Mouse (Mus musculus) granulocyte monocyte progenitor cell, adult 5-6 weeks (primary cell): ENCODE results near the gene Mtch2. TPM values are rescaled to one million over a fixed set of nuclear protein-coding genes. Genes with fewer than 3 reads are reported as not detected.
"Not testable (repeated sequence)": the region's sequence is repeated elsewhere in the genome, so short reads cannot be mapped to it uniquely, and the experiment has no call there.

ENCODE experiments used
- ATAC-seq: replicated peaks from 2 replicates; pipeline ENCODE4 v1.8.0; 2016; ENCODE audit warnings: mild to moderate bottlenecking, moderate TSS enrichment, inconsistent platforms; ENCODE audit not compliant: poor library complexity, severe bottlenecking
- total RNA-seq, 2 experiments: library from RNA; stranded (forward) in 1 of 2; stranded (reverse) in 1 of 2; fragments of 200-712, 200-1000 nt in 1 of 2; fragments of >200 nt in 1 of 2; fragmentation: Nextera tagmentation in 1 of 2; gene quantifications; 2 replicates each; pipeline ENCODE4 v1.2.3; 2014 to 2017

Mtch2 gene
- total RNA-seq, 2 experiments from 2014 or later, result 152 to 241 TPM

DNA sequence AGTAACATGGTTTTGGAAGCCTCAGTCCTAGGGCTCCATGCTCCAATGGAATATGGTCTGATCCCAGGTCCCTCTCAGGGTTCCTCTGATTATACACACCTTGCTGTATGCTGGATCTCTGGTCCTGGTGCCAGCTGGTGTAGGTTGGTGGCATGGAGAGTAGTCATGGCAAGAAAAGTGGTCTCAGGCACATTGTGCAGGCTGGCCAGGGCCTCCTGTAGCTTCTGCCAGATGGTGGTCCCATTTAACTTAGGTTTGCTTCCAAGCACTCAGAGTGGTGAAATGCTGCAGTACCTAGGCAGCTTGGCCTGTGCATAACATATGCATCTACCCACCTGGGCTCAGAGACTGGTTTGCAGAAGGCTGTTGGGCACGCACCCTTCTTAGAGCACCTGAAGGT lies 3.4 kb downstream of the Mtch2 start:
- no peak for ATAC-seq

DNA sequence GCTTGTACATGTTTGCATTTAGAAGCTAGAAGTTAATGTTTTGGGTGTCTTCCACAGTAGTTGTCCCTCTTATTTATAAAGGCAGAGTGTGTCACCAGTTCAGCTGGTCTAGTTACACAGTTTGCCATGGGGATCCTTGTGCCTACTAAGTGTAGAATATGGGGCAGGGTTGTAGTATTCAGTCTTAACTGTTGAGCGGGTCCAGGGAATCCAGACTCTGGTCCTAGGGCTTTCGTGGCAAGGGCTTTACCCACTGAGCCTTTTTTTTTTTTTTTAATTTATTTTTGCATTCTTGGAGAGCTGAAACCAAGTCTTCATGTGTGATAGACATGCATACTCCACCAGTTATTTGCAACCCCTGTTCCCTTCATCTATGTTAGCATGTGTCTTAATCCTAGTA lies 14.5 kb downstream of the Mtch2 start:
- ATAC-seq, result no peak

DNA sequence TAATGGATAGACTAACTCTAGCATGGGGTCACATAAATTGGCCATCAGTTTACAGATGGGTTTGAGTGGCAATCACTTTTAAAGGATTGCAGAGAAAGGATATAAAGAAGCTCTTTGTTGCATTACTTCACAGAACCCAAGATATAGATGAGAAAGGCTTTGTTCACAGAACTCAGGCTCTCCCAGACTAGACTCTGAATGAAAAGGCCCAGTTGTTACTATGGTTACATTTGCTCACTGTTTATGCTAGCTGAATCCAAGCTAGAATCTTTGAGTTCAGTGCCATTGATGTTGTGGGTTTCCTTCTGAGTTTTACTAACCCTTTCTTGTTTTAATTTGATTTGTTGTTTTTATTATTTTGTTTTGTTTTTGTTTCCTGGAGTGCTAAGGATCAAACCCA lies 17.2 kb downstream of the Mtch2 start:
- no peak for ATAC-seq

DNA sequence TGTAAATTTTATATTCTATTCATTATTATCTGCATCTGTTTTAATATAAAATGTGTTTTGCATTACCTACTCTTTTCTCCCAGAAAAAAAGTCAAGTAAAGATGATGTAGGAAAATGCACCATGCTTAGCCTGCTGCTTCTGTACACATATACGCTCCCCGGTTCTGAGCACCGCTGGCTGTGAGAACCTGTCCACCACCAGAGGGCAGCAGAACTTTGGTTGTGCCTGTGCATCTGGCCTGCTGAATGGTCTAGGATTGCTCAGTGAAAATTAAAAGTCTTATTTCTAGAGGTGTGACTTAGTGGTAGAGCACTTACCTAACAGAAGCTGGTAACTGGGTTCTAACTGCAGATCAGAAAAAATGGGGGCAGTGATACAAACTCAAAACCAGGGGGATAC lies 19.6 kb downstream of the Mtch2 start:
- ATAC-seq, result peak; percentile 91

DNA sequence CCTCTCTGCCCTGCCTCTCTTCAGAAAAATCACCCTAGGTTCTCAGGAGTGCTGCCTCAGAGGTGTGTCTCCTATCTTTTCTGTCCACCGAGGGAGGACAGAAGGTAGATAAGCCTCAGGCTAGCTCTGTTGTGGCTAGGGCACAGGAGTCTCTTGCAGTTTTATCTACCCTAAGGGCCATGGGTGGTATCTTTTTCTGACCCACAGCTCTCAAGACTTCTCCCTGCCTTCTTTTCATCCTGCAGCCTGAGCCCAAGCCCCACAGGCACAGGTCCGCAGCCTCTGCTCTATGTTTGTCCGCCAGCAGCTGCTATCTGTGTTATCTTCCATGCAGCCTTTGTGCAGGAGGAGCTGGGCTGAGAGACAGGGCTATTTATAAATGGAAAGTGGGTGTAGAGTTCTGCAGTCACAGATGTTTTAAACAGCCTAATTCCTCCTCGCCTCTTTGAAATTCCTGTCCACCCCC lies 23.2 kb downstream of the Mtch2 start:
- no peak for ATAC-seq

DNA sequence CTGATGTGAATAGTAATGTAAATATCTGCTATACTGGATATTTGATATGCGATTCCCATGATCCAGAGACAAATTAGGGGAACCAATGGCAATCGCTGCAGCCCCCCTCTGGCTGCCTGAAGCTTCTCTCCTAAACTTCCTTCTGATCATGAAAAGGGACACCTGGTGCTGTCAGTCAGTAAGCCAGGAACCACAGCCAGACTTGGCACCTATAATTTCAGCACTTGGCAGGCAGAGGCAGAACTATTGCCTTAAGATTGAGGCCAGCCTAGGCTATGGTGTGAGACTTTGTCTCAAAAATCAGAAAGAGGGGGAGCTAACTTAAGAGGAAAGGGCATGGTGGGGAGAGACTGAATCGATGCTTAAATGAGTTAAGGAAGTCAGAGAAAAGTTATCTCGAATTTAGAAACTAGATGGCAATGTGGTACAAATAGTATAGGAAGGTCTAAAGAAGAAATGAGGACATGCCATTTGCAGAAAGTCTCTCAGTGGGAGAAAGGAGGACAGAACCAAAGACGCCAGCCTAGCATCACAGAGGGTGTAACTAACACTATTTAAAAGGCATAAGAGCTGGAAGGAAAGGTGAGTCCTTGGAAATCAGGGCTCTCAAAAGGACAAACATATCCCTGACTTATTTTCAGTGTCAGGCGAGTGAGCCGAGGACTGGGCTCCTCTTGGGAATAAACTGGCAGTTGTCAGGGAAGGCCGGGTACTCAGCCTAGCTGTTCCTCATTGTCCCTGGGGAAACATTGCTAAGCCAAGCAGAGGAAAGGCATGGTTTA lies 24.4 kb downstream of the Mtch2 start:
- ATAC-seq, result no peak

DNA sequence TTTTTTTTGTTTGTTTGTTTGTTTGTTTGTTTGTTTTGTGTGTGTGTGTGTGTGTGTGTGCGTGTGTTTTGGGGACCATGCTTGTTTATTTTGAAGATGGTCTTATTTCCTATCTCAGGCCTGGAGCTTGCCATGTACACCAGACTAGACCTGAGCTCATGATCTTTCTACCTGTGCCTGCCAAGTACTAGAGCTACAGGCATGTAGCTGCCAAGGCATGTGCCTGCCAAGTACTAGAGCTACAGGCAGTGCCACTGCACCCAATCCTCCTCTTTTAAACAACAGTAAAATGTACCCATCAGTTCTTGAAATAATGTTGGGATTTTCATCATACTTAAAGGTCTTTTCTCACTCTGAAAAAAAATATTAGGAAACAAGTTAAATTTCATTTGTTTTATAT lies 27.1 kb downstream of the Mtch2 start:
- ATAC-seq, result no peak

DNA sequence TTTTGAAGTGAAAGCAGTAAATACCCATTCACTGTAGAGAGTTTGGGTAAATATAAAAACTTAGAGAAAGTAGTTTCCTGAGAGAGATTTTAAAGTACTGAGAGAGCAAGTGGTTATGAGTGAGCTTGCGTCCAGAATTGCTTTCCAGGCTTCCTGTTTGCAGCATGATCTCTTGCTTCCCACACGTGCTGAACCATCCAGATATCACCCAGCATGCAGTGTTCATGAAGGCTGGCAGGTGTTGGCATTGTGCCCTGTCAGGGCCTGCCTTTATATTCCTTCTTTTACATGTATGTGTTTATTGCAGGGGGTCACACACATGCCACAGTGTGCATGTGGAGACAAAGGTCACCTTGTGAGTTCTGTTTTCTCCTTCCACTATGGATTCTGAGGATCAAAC lies 28.3 kb downstream of the Mtch2 start:
- no peak for ATAC-seq

DNA sequence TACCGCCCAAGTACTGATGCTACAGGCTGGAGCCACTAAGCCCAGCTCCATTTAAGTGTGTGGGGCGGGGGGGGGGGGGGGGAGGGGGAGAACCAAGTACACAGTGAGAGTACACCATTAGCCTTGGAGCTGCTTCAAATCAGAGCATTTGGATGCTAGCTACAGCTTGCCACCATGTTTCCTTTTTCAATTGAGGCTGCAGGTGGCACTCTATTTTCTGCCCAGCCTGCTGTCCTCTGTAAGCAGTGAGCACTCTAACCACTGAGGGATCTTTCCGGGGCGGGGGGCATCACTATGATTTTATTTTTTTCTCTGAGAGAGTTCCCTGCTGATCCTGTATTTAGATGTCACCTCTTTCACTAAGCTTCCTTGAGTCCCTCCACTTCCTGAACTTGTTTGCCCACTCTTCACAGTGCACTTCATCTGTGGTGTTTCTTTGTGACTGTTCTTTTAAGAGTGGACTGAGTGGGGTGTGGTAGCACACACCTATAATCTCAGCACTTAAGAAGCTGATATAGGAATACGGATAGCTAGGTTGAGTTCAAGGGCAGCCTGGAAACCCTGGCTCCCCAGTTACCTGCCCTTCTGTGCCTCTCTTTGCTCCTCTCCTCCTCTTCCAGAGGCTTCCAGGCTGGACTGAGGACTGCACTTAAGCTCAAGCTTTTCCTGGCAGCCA lies 30.8 kb downstream of the Mtch2 start:
- no peak for ATAC-seq

DNA sequence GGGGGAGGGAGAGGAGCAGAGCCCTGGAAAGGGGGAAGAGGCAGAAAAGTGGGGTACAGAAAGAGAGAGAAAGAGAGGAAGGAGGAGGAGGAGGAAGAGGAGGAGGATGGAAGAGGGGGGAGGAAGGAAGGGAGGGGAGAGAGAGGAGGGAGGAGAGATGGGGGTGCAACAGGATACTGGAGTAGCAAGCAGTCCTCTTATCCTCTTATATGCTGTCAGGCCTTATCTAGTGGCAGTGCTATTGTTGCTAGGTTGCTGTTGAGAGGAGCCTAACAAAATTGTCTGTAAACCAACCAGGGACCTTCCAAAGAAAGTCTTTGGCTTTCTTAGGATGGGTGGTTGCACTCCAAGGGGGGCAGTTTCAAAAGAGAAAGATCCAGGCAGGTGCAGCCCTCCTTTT lies 32.5 kb downstream of the Mtch2 start:
- no peak for ATAC-seq

DNA sequence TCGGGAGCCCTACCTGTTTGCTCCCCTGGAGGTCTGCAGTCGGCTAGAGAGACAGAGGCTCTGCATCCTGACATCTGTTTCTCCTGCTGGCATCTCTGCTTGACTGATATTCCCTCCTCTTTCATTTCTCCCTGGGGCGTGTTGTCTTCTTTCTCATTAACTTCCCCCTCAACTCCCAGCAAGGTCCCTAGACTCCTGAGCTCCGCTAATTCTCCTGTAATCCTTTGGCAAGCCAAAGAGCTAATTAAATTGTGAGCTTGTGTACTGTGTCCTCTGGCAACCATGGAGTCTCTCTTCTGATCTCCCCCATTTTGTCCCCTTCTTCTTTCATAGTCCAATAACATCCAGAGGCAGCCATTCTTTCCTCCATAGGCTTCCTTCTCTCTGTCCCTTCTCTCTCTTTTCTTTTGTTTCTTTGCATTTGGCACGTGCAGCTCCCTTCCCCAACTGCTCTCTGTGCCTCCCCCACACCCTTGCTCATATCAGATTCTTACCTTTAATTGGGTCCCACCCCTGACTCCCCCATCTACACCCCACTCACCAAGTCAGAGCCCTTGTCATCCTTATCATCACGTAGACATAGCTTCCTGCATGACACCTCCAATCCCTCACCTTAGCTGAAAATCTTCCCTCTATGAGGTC lies 33.3 kb downstream of the Mtch2 start:
- no peak for ATAC-seq

DNA sequence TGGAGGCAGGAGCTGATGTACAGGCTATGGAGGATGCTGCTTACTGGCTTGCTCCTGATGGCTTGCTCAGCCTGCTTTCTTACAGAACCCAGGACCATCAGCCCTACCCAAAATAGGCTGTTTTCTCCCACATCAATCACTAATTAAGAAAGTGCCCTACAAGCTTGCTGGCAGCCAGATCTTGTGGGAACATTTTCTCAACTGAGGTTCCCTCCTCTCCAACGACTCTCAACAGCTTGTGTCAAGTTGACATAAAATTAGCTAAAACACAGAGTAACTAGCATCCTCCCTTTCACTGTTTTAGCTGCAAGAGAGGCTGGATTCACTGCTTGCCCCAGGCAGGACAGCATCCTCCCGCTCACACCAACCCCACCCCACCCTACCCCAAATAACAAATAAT lies 34.9 kb downstream of the Mtch2 start:
- no peak for ATAC-seq

DNA sequence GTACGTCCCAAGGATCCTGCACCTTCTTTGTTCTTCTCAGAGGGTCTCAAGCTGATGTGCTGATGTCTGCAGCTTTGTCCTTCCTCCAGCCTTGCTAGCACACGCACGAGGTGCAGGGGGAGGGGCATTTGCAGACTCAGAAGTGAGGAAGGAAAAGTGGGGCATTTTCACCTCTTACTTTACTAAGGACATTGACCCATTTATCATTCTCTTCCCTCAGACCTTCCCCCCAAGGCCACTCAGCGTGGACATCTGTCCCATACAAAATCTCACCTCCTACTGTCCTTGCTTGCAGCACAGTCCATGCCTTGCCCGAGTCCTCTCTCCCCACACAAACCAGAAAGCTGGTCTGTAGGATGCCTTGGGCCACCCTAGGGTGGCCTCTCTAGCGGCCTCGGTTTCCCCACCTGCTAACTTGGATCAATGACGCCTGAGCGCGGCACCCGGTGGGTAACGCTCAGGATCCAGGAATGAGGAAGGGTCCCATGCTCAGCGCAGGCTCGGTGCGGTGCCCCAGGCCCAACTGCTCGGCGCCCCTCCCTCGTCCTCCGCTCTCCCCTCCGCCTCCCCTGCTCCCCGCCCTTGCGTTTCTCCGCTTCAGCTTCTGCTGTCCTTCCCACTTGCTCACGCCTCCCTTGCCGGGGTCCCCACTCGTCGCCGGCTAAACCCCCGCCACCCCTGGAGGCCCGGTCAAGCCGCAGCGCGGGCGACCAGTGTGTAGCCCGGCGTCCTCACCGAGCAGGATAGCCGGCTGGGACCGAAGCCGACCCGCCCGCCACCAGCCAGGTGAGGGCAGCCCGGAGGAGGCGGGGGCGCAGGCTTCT lies 38.5 kb downstream of the Mtch2 start, which contains the start of gene C1qtnf4:
C1qtnf4 (plus strand) TSS at position 643 of the 824 bp plus-strand sequence.
- no peak for ATAC-seq

DNA sequence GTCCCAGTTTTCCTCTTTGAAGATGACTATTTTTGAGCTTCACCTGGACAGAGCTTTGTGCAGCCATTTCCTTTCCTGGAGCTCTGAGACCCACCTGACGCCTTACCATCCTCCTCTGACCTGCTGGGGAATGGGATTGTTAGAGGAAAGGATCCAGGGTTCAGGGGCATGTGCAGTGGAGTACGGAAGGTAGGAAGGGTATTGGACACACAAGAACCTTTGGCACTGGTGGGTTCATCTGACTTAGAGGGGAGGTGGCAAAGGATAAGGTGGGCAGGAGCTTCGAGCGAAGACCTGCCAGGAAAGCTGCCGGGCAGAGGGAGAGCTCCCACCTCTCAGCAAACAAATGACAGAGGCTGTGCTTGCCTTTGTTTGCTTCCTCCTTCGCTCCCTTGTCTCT lies 39.5 kb downstream of the Mtch2 start:
- ATAC-seq, result no peak

DNA sequence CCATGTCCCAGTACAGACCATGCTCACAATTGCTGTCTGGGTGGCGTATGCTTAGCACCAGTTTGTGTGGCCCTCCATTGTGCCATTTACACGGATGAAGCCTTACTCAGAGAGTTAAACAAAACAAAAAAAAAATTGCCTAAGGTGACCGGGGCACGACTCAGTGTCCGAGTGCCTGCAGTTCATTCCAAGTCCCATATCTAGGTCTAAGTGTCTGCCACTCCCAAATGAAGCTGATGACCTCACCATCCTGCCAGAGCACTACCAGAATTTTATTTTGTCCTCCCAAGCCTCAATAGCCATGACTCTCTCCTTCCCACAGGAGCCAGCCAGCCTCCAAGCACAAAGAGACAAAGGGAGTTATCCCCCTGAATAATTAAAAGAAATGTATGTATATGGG lies 40.7 kb downstream of the Mtch2 start:
- no peak for ATAC-seq

DNA sequence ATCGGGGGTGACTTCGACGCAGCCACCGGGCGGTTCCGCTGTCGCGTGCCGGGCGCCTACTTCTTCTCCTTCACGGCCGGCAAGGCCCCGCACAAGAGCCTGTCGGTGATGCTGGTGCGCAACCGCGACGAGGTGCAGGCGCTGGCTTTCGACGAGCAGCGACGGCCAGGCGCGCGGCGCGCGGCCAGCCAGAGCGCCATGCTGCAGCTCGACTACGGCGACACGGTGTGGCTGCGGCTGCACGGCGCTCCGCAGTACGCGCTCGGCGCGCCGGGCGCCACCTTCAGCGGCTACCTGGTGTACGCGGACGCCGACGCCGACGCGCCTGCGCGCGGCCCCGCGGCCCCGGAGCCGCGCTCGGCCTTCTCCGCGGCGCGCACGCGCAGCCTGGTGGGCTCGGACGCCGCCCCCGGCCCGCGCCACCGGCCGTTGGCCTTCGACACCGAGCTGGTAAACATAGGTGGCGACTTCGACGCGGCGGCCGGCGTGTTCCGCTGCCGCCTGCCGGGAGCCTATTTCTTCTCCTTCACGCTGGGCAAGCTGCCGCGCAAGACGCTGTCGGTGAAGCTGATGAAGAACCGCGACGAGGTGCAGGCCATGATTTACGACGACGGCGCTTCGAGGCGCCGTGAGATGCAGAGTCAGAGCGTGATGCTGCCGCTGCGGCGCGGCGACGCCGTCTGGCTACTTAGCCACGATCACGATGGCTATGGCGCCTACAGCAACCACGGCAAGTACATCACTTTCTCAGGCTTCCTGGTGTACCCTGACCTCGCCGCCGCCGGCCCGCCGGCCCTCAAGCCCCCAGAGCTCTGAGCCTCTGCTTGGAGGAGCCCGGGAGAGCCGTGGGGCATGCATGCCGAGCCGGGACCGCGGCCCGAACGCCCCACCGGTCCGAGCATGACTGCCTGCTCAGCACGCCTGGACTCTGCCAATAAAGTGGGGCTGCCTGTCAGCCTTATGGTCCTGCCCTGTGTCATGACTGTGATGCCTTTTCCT lies 42.9 kb downstream of the Mtch2 start:
- ATAC-seq, result peak; percentile 49

DNA sequence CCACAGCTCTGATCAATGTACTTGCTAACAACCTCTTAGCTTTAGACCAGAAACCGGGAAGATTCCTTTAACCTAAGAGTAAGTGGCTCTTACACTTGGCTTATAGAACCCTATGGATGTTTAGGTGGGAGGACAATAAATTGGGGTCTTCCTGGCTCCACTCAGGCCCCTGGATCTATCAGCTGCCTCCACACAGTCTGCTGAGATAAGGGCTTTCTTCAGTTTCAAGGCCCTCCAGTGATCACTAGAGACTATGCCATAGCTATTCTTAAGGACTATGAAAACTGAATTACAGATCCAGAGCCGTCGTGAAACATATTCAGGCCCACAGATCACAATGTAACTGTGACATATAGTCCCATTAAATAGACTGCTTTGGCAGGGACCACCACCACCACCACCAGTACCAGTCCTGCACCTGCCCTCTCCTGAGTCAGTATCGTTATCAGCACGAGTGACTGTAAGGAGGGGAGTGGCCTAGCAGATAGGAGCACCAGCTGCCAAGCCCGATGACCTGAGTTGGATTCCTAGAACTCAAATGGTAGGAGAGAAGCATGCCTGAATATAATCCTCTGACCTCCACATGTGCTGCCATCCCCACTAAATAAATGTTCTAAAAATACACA lies 46.8 kb downstream of the Mtch2 start:
- ATAC-seq, result no peak

DNA sequence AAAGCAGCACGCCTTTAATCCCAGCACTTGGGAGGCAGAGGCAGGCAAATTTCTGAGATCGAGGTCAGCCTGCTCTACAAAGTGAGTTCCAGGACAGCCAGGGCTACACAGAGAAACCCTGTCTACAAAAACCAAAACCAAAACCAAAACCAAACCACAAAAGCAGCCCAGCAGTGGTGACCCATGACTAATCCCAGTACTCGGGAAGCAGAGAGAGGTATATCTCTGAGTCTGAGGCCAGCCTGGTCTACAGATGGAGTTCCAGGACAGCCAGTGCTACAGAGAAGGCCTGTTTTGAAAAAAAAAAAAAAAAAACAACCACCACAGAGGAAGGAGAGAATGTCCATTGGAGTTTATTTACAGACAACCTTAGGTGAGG lies 47.3 kb downstream of the Mtch2 start:
- not testable (repeated sequence) for ATAC-seq

DNA sequence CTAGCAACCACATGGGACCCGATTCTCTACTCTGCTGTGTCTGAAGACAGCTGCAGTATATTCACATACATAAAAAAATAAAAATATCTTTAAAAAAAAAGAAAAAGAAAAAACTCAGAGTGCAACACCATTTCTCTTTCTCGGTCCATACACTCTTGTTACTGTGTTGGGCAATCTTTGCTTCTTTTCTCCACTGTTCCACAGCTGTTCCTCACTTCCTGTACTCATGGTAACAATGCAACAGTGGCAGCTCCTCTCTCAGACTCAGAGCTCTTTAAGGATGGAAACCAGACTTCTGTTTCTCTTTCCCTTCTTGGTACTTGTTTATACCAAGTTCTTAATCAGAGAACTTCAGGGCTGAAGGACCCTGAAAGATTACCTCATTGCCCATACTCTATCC lies 56.4 kb downstream of the Mtch2 start:
- peak; percentile 80 for ATAC-seq
